Comparison of ENCODE assay signal across 8 mouse cellular contexts in the genomic region with DNA sequence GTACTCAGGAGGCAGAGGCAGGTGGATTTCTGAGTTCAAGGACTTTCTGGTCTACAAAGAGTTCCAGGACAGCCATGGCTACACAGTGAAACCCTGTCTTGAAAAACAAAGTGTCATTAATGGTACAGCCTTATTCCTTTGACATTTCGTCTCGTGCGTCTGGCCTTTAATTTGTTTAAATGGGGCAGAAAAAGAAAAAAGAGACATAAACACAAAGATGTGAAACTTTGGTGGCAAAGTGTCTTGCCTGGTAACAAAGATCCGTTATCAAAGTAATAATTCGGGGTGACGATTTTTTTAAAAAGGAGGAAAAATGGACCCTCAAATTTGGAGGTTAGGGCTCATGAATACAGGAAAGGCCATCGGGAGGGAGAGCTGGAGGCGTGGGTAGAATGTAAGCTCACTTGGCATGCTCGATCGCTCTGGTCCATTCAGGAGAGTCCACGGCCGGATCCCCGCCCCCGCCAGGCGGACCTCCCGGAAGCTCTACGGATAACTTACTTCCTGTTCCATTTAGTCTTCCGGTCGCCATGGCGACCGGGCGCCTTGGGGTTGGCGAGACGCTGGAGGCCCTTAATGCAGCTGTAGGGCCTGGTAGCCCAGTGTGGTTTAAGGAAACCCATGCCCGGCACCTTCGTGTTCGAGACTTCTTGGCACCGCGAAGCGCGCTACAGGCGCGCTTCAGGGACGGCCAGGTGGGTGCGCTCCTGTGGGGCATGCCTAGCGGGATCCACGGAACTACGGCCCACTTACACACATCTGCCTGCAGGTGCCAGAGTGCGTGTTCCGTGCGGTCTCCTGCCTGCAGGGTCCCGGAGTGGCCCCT. TPM values are rescaled to one million over a fixed set of nuclear protein-coding genes. Genes with fewer than 3 reads are reported as not detected.
DNase-seq lines count a peak whose midpoint lies in the region; ATAC-seq and TF ChIP-seq lines count a peak whose summit lies in the region.

A gene (plus strand): TSS at position 506 of the 826 bp plus-strand sequence.

- peak within 1 kb of the TSS; percentile 58 for H3K9ac ChIP-seq in forebrain, embryonic 15.5 days (replicated peaks)
- peak within 1 kb of the TSS; percentile 61 for H3K9ac ChIP-seq in lung, embryonic 16.5 days (ENCODE audit: low read length)

- H3K27me3 ChIP-seq in G1E (ENCODE audit: insufficient read depth, low read length): no peaks in the 10 kb centered on the region
- no peaks in the 10 kb centered on the region for H3K27me3 ChIP-seq in forebrain, embryonic 15.5 days
- H3K27me3 ChIP-seq in lung, embryonic 16.5 days (ENCODE audit: control insufficient read depth, insufficient read depth, low read depth, low read length): no peaks in the 10 kb centered on the region

- no peak for TF ChIP-seq CTCF in G1E (IDR thresholded peaks at IDR 0.05; ENCODE audit: low read depth, low read length)
- no peak for TF ChIP-seq CTCF in layer of hippocampus, adult 2 months (conservative IDR thresholded peaks at IDR 0.05)

- WGBS in forebrain, embryonic 15.5 days: 5% methylated on average over 42 of the region's 42 CpGs
- 4% methylated on average over 42 of the region's 42 CpGs for WGBS in lung, embryonic 16.5 days

- H3K9me3 ChIP-seq in G1E (replicated peaks): no peaks in the 10 kb centered on the region
- H3K9me3 ChIP-seq in forebrain, embryonic 15.5 days: no peaks in the 10 kb centered on the region
- H3K9me3 ChIP-seq in lung, embryonic 16.5 days (ENCODE audit: control insufficient read depth, low read length): no peaks in the 10 kb centered on the region

- peak; percentile 60 for ATAC-seq in G1E (ENCODE audit: extremely low read depth, insufficient number of reproducible peaks, low FRiP score, poor library complexity, severe bottlenecking)
- peak; percentile 65 for ATAC-seq in forebrain, embryonic 15.5 days (replicated peaks)
- peak; percentile 69 for ATAC-seq in lung, embryonic 16.5 days (ENCODE audit: low read depth)

- H3K4me3 ChIP-seq in G1E (ENCODE audit: low read depth, low read length): peak within 1 kb of the TSS; percentile 90
- H3K4me3 ChIP-seq in forebrain, embryonic 15.5 days: peak within 1 kb of the TSS; percentile 62
- peak within 1 kb of the TSS; percentile 79 for H3K4me3 ChIP-seq in layer of hippocampus, adult 2 months
- peak within 1 kb of the TSS; percentile 62 for H3K4me3 ChIP-seq in lung, embryonic 16.5 days (ENCODE audit: low read length)

- peaks cover 73% of the 10 kb centered on the region for H3K36me3 ChIP-seq in G1E (replicated peaks)
- peaks cover 38% of the 10 kb centered on the region for H3K36me3 ChIP-seq in forebrain, embryonic 15.5 days
- peaks cover 29% of the 10 kb centered on the region for H3K36me3 ChIP-seq in lung, embryonic 16.5 days (ENCODE audit: control insufficient read depth, insufficient read depth, low read length)

- peaks cover 85% of the 10 kb centered on the region for H3K4me1 ChIP-seq in G1E (ENCODE audit: insufficient read depth, low read depth, low read length)
- peaks cover 56% of the 10 kb centered on the region for H3K4me1 ChIP-seq in forebrain, embryonic 15.5 days
- H3K4me1 ChIP-seq in lung, embryonic 16.5 days (replicated peaks; ENCODE audit: control insufficient read depth, insufficient read depth, low read length): peaks cover 24% of the 10 kb centered on the region

- peak within 1 kb of the TSS; percentile 64 for H3K27ac ChIP-seq in forebrain, embryonic 15.5 days (replicated peaks)
- peak within 1 kb of the TSS; percentile 93 for H3K27ac ChIP-seq in layer of hippocampus, adult 2 months
- peak within 1 kb of the TSS; percentile 41 for H3K27ac ChIP-seq in lung, embryonic 16.5 days (ENCODE audit: low read length)

- intact Hi-C loops in heart, postnatal 25 days (cut with DNase I): loop anchor here (2.0 kb wide), 1 partner anchor 27 kb away; a partner anchor contains a TSS

- peak within 1 kb of the TSS; percentile 98 for H3K4me2 ChIP-seq in forebrain, embryonic 15.5 days (replicated peaks)
- peak within 1 kb of the TSS; percentile 92 for H3K4me2 ChIP-seq in lung, embryonic 16.5 days (ENCODE audit: low read depth, low read length)

- DNase-seq in G1E (ENCODE audit: low spot score): peak; percentile 97
- DNase-seq in cerebellum, adult 11-12 months: peak; percentile 92
- DNase-seq in heart, postnatal 25 days (ENCODE audit: low spot score): peak; percentile 87
- DNase-seq in layer of hippocampus, adult 2 months (ENCODE audit: low spot score in 2 of 2): peak; percentile 85 to 92
- peak; percentile 59 for DNase-seq in ovary, postnatal 10 days (ENCODE audit: low spot score)
- DNase-seq in thymus, postnatal 10 days (ENCODE audit: low spot score in 2 of 2): peak; percentile 81 to 84

RNA-seq across cellular contexts. Expression of the gene that starts here (rescaled TPM):
- total RNA-seq in G1E (2014; fragmentation: Nextera tagmentation) (48.3 and 49.1 TPM in 2 replicates), G1E (2017) (48.3 and 65.3 TPM in 2 replicates)
- 101 and 121 TPM in 2 replicates for polyA plus RNA-seq in G1E (2012)
- polyA plus RNA-seq in forebrain, embryonic 15.5 days (2015; fragmentation: Nextera tagmentation; extraction: Ambion mirVana): 253 and 263 TPM in 2 replicates
- 10 to 100 TPM; 21.0 to 21.3 TPM for total RNA-seq in heart, postnatal 25 days (2021)
- 100 to 1,000 TPM; 110 to 111 TPM for total RNA-seq in layer of hippocampus, adult 2 months (2021)
- 146 and 161 TPM in 2 replicates for polyA plus RNA-seq in lung, embryonic 16.5 days (2015; fragmentation: Nextera tagmentation; extraction: Ambion mirVana)

Comparison
In these comparisons a context has a peak if more than half of its experiments do, and no peak if none do; other contexts are left out.
1. Peak in every context shown above with its lines: DNase-seq, ATAC-seq, H3K4me3 ChIP-seq and H3K27ac ChIP-seq.
2. H3K27ac ChIP-seq: peak in every context shown above with its lines; median percentile 93 in layer of hippocampus, adult 2 months; 64 in forebrain, embryonic 15.5 days; 41 in lung, embryonic 16.5 days.